ENCODE assay signal across 1 mouse cellular context in the genomic region with DNA sequence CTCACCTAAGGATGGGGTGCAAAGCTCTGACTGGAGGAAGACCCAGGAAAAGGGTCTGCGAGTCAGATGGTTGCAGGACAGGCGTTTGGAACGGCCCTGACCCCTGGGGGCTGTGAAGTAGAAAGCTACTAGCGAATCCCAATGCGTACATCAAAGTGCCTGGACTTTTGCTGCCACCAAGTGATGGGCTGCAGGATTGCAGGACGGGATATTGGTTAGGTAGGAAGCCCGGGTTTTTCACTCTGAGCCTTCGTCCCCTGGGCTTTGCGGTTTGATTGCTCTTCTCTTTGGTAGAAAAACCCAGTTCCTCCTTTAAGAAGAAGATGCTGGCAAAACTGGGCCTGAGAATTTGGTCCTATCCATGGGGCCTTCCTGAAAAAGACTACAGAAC.
TF ChIP-seq lines count a peak whose summit lies in the region.

No protein-coding gene starts in this region.

TF ChIP-seq in MEL, 35 proteins besides CTCF, POLR2A, EP300 and RAD21 (continued from another document):
- TF ChIP-seq RCOR1 (IDR thresholded peaks at IDR 0.05; ENCODE audit: low read depth, low read length) (no peak), NRF1 (IDR thresholded peaks at IDR 0.05; ENCODE audit: insufficient read depth, low read depth, low read length, poor library complexity, severe bottlenecking) (0 out of 2 replicates have a peak, but pooled peaks have one; percentile 28), JUND (IDR thresholded peaks at IDR 0.05; ENCODE audit: low read depth, low read length) (peak; percentile 20; the same call in 1 of the 2 replicates), ZKSCAN1 (IDR thresholded peaks at IDR 0.05; ENCODE audit: low read depth, low read length) (no peak), USF1 (IDR thresholded peaks at IDR 0.05; ENCODE audit: low read depth, low read length) (no peak), GATA1 (IDR thresholded peaks at IDR 0.05; ENCODE audit: low read depth, low read length) (no peak), CHD1 (IDR thresholded peaks at IDR 0.05; ENCODE audit: low read depth, low read length) (no peak), MAX (IDR thresholded peaks at IDR 0.05; ENCODE audit: low read length) (peak; percentile 29; the same call in 1 of the 2 replicates), MYB (IDR thresholded peaks at IDR 0.05; ENCODE audit: low read depth, low read length) (no peak), POLR2AphosphoS2 (IDR thresholded peaks at IDR 0.05; ENCODE audit: low read length) (no peak), E2F4 (IDR thresholded peaks at IDR 0.05; ENCODE audit: borderline replicate concordance, low read depth, low read length) (no peak), MAZ (IDR thresholded peaks at IDR 0.05; ENCODE audit: low read depth, low read length) (peak; percentile 67; the same call in 1 of the 2 replicates), TBP (IDR thresholded peaks at IDR 0.05; ENCODE audit: low read depth, low read length) (no peak), MYC (IDR thresholded peaks at IDR 0.05; ENCODE audit: low read depth, low read length) (0 out of 2 replicates have a peak, but pooled peaks have one; percentile 36), KAT2A (conservative IDR thresholded peaks at IDR 0.05; ENCODE audit: low read depth, low read length) (no peak), POLR2AphosphoS5 (IDR thresholded peaks at IDR 0.05; ENCODE audit: borderline replicate concordance, low read depth, low read length) (no peak), TCF12 (IDR thresholded peaks at IDR 0.05; ENCODE audit: low read depth, low read length) (no peak), GABPA (IDR thresholded peaks at IDR 0.05; ENCODE audit: low read depth, low read length) (no peak)
